Mouse (Mus musculus): ENCODE data around the gene Syne1.

Syne1 gene

GRCm38 (mm10) chr10:4976557-4976956 is 574.7 kb downstream of the Syne1 start:
- DNase-seq (ENCODE audit: low spot score in 2 of 2): no peak

- no peak for DNase-seq (ENCODE audit: low spot score in 2 of 2)
Observed at GRCm38 (mm10) chr10:4974246-4974645, 577.0 kb downstream of the Syne1 start.

- no peak for DNase-seq (ENCODE audit: low spot score in 2 of 2)
Observed at GRCm38 (mm10) chr10:4972026-4972425, 579.3 kb downstream of the Syne1 start.

GRCm38 (mm10) chr10:4971586-4971985 is 579.7 kb downstream of the Syne1 start:
- DNase-seq (ENCODE audit: low spot score in 2 of 2): no peak

- DNase-seq (ENCODE audit: low spot score in 2 of 2): no peak
Observed at GRCm38 (mm10) chr10:4971156-4971555, 580.1 kb downstream of the Syne1 start.

All from urinary bladder, postnatal 4 days (tissue).